Comparison of ENCODE assay signal across 11 mouse cellular contexts in genomic region chr13:44381721-44382450, GRCm38 (mm10).
DNase-seq lines count a peak whose midpoint lies in the region; ATAC-seq and TF ChIP-seq lines count a peak whose summit lies in the region.
"Had no signal": no experiment of that assay in that cellular context is flagged by ENCODE, and none has a peak within 500 bp of the region (broad histone marks: within the 10 kb centered on the region; RNA-seq: fewer than 3 reads in every experiment).

No protein-coding gene starts in this region.

- 69% methylated on average over 7 of the region's 7 CpGs for WGBS in kidney, adult 2 months
- 23% methylated on average over 7 of the region's 7 CpGs for WGBS in midbrain, embryonic 11.5 days
- 21% methylated on average over 7 of the region's 7 CpGs for WGBS in midbrain, embryonic 14.5 days

- H3K27ac ChIP-seq in kidney, adult 2 months (ENCODE audit: insufficient read depth, low read depth, low read length) = no peak overlapping the region
- peak overlapping the region; percentile 52 for H3K27ac ChIP-seq in midbrain, embryonic 11.5 days (ENCODE audit: low read depth, low read length)
- no peak overlapping the region for H3K27ac ChIP-seq in midbrain, embryonic 14.5 days (replicated peaks; ENCODE audit: low read depth, low read length)
- H3K27ac ChIP-seq: limb, embryonic 15.5 days had no signal

- peak; percentile 31; the same call in 1 of the 2 replicates for TF ChIP-seq CTCF in kidney, adult 2 months (conservative IDR thresholded peaks at IDR 0.05; ENCODE audit: insufficient read depth, insufficient read length, low read depth, low read length)

- H3K36me3 ChIP-seq in kidney, adult 2 months (ENCODE audit: control insufficient read depth, insufficient read depth, low read length) = no peaks in the 10 kb centered on the region
- no peaks in the 10 kb centered on the region for H3K36me3 ChIP-seq in midbrain, embryonic 11.5 days (ENCODE audit: control insufficient read depth, insufficient read depth, low read length)
- no peaks in the 10 kb centered on the region for H3K36me3 ChIP-seq in midbrain, embryonic 14.5 days (ENCODE audit: control insufficient read depth, insufficient read depth, low read length)
- H3K36me3 ChIP-seq: limb, embryonic 15.5 days had no signal

- DNase-seq in kidney, adult 2 months = peak; percentile 50
- DNase-seq in kidney, adult 11 months = no peak
- peak; percentile 94 for DNase-seq in midbrain, embryonic 11.5 days (ENCODE audit: low spot score, missing footprints)
- DNase-seq in midbrain, embryonic 14.5 days = no peak
- DNase-seq in embryo, embryonic 11 days = peak; percentile 69
- peak; percentile 42 for DNase-seq in retina, embryonic 14.5 days (ENCODE audit: low spot score)
- DNase-seq in urinary bladder, postnatal 14 days (ENCODE audit: low spot score) = no peak
- DNase-seq: adrenal gland, postnatal 14 days; cerebellum, adult 2 months; thymus, postnatal 14 days had no signal

- no peaks in the 10 kb centered on the region; the same call in 1 of the 2 replicates for H3K9me3 ChIP-seq in midbrain, embryonic 11.5 days (ENCODE audit: control insufficient read depth, low read length)
- no peaks in the 10 kb centered on the region for H3K9me3 ChIP-seq in midbrain, embryonic 14.5 days (ENCODE audit: control insufficient read depth, low read length)
- H3K9me3 ChIP-seq: limb, embryonic 15.5 days had no signal

- no peak overlapping the region for H3K4me2 ChIP-seq in midbrain, embryonic 11.5 days
- H3K4me2 ChIP-seq in midbrain, embryonic 14.5 days (ENCODE audit: low read length) = no peak overlapping the region
- H3K4me2 ChIP-seq: limb, embryonic 15.5 days had no signal

- no peaks in the 10 kb centered on the region for H3K4me1 ChIP-seq in kidney, adult 2 months (ENCODE audit: control insufficient read depth, insufficient read depth, low read length)
- no peaks in the 10 kb centered on the region for H3K4me1 ChIP-seq in midbrain, embryonic 11.5 days (ENCODE audit: control insufficient read depth, insufficient read depth, low read length)
- no peaks in the 10 kb centered on the region for H3K4me1 ChIP-seq in midbrain, embryonic 14.5 days (ENCODE audit: control insufficient read depth, insufficient read depth, low read length)

- no peak overlapping the region for H3K9ac ChIP-seq in midbrain, embryonic 11.5 days (ENCODE audit: low read length)
- H3K9ac ChIP-seq in midbrain, embryonic 14.5 days (replicated peaks; ENCODE audit: low read length) = no peak overlapping the region
- H3K9ac ChIP-seq: limb, embryonic 15.5 days had no signal

- ATAC-seq in midbrain, embryonic 11.5 days (ENCODE audit: low FRiP score) = peak; percentile 78
- no peak for ATAC-seq in midbrain, embryonic 14.5 days (ENCODE audit: low FRiP score, low TSS enrichment)

- no peaks in the 10 kb centered on the region for H3K27me3 ChIP-seq in kidney, adult 2 months (replicated peaks; ENCODE audit: control insufficient read depth, insufficient read depth, low read length)
- no peaks in the 10 kb centered on the region for H3K27me3 ChIP-seq in midbrain, embryonic 11.5 days (ENCODE audit: control insufficient read depth, insufficient read depth, low read length)
- no peaks in the 10 kb centered on the region for H3K27me3 ChIP-seq in midbrain, embryonic 14.5 days (ENCODE audit: control insufficient read depth, insufficient read depth, low read length)
- H3K27me3 ChIP-seq: limb, embryonic 15.5 days had no signal

- H3K4me3 ChIP-seq in kidney, adult 2 months (ENCODE audit: insufficient read depth, low read depth, low read length) = no peak overlapping the region
- no peak overlapping the region for H3K4me3 ChIP-seq in midbrain, embryonic 11.5 days (ENCODE audit: low read depth, low read length)
- H3K4me3 ChIP-seq in midbrain, embryonic 14.5 days (replicated peaks; ENCODE audit: low read depth, low read length) = no peak overlapping the region
- H3K4me3 ChIP-seq: limb, embryonic 15.5 days had no signal

- no peak for TF ChIP-seq POLR2A in kidney, adult 2 months (IDR thresholded peaks at IDR 0.05; ENCODE audit: low read depth, low read length)

Comparison
In these comparisons a context has a peak if more than half of its experiments do, and no peak if none do; other contexts are left out.
1. DNase-seq: peak in kidney, adult 2 months (single experiment), midbrain, embryonic 11.5 days (single experiment), embryo, embryonic 11 days (single experiment) and retina, embryonic 14.5 days (single experiment); none in kidney, adult 11 months (single experiment), midbrain, embryonic 14.5 days (single experiment) and urinary bladder, postnatal 14 days (single experiment).